Mouse (Mus musculus): ENCODE data around the gene S100a6. TPM values are rescaled to one million over a fixed set of nuclear protein-coding genes. Genes with fewer than 3 reads are reported as not detected.

Gene S100a6
- polyA plus RNA-seq, 2 experiments = 5.4 to 13.6 TPM

- ATAC-seq (ENCODE audit: insufficient read depth) = no peak
- DNase-seq (ENCODE audit: low read depth in 3 of 3, low spot score in 3 of 3) = no peak
These were observed 18.2 kb upstream of the S100a6 start for GRCm38 (mm10) chr3:90594466-90594865.

GRCm38 (mm10) chr3:90595556-90595955 lies 17.1 kb upstream of the S100a6 start:
- Histone ChIP-seq H3K4me2 (ENCODE audit: low read depth) (no peak overlapping the region), H3K36me3 (replicated peaks; ENCODE audit: control insufficient read depth, insufficient read depth, low read depth) (no peaks in the 10 kb centered on the region), H3K4me1 (replicated peaks; ENCODE audit: control insufficient read depth in 2 of 2, insufficient read depth in 2 of 2, low read length in 1 of 2) (no peaks in the 10 kb centered on the region), H3K9ac (replicated peaks) (no peak overlapping the region), H3K4me3 (ENCODE audit: insufficient read depth in 1 of 2, low read depth in 2 of 2, low read length in 2 of 2) (no peak overlapping the region), H3K27ac (no peak overlapping the region), H3K9me3 (ENCODE audit: control insufficient read depth, low read length) (no peaks in the 10 kb centered on the region), H3K27me3 (ENCODE audit: control insufficient read depth, insufficient read depth, low read length) (no peaks in the 10 kb centered on the region)
- DNase-seq (ENCODE audit: low read depth in 3 of 3, low spot score in 3 of 3) (no peak), ATAC-seq (ENCODE audit: insufficient read depth) (no peak)
- no peak for TF ChIP-seq EP300 (IDR thresholded peaks at IDR 0.05; ENCODE audit: low read depth)
- no peak for TF ChIP-seq CTCF (IDR thresholded peaks at IDR 0.05; ENCODE audit: low read depth)
- 45% methylated on average over 5 of the region's 5 CpGs for WGBS (ENCODE audit: insufficient replicate concordance)

More at GRCm38 (mm10) chr3:90594466-90594865, 18.2 kb upstream of the S100a6 start:
- H3K27ac ChIP-seq = no peak overlapping the region
- H3K9me3 ChIP-seq (ENCODE audit: control insufficient read depth, low read length) = no peaks in the 10 kb centered on the region
- peaks cover 0 to 2% of the 10 kb centered on the region in 2 experiments; a peak in 1 of 4 replicates for H3K4me1 ChIP-seq (replicated peaks; ENCODE audit: control insufficient read depth in 2 of 2, insufficient read depth in 2 of 2, low read length in 1 of 2)
- H3K9ac ChIP-seq (replicated peaks) = no peak overlapping the region
- WGBS (ENCODE audit: insufficient replicate concordance) = 52% methylated on average over 1 of the region's 1 CpGs
- no peak overlapping the region for H3K4me3 ChIP-seq (ENCODE audit: insufficient read depth in 1 of 2, low read depth in 2 of 2, low read length in 2 of 2)
- no peak overlapping the region for H3K4me2 ChIP-seq (ENCODE audit: low read depth)
- H3K27me3 ChIP-seq (ENCODE audit: control insufficient read depth, insufficient read depth, low read length) = no peaks in the 10 kb centered on the region
- H3K36me3 ChIP-seq (replicated peaks; ENCODE audit: control insufficient read depth, insufficient read depth, low read depth) = no peaks in the 10 kb centered on the region
- TF ChIP-seq EP300 (IDR thresholded peaks at IDR 0.05; ENCODE audit: low read depth) = no peak
- no peak for TF ChIP-seq CTCF (IDR thresholded peaks at IDR 0.05; ENCODE audit: low read depth)

GRCm38 (mm10) chr3:90596810-90597209 lies 15.9 kb upstream of the S100a6 start:
- ATAC-seq (ENCODE audit: insufficient read depth) (no peak), DNase-seq (ENCODE audit: low read depth in 3 of 3, low spot score in 3 of 3) (no peak)
- TF ChIP-seq CTCF (IDR thresholded peaks at IDR 0.05; ENCODE audit: low read depth) (no peak), EP300 (IDR thresholded peaks at IDR 0.05; ENCODE audit: low read depth) (no peak)
- Histone ChIP-seq H3K36me3 (replicated peaks; ENCODE audit: control insufficient read depth, insufficient read depth, low read depth) (no peaks in the 10 kb centered on the region), H3K4me3 (ENCODE audit: insufficient read depth in 1 of 2, low read depth in 2 of 2, low read length in 2 of 2) (no peak overlapping the region), H3K9me3 (ENCODE audit: control insufficient read depth, low read length) (no peaks in the 10 kb centered on the region), H3K4me2 (ENCODE audit: low read depth) (no peak overlapping the region), H3K4me1 (replicated peaks; ENCODE audit: control insufficient read depth in 2 of 2, insufficient read depth in 2 of 2, low read length in 1 of 2) (no peaks in the 10 kb centered on the region), H3K9ac (replicated peaks) (no peak overlapping the region), H3K27ac (no peak overlapping the region), H3K27me3 (ENCODE audit: control insufficient read depth, insufficient read depth, low read length) (no peaks in the 10 kb centered on the region)
- 69% methylated on average over 6 of the region's 6 CpGs for WGBS (ENCODE audit: insufficient replicate concordance)

DNA sequence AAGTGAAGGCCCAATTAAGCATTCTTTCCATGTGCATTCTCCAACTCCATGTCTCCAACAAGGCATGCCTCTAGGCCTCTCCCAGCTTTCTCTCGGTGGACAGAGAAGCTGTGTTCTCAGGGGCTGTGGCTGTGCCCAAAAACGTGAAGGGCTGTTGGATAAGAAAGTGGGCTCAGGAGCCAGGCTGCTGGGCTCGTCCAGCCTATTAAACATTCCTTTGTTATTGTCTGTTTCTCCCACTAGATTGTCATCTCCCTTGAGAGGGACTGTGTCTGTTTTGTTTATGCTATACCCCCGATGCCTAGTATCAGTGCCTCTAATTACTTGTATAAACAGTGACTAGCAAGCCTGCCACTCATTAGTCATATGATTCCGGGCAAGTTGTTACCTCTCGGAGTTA lies 14.9 kb upstream of the S100a6 start:
- Histone ChIP-seq H3K36me3 (replicated peaks; ENCODE audit: control insufficient read depth, insufficient read depth, low read depth) (no peaks in the 10 kb centered on the region), H3K27me3 (ENCODE audit: control insufficient read depth, insufficient read depth, low read length) (no peaks in the 10 kb centered on the region), H3K4me2 (ENCODE audit: low read depth) (no peak overlapping the region), H3K27ac (no peak overlapping the region), H3K9me3 (ENCODE audit: control insufficient read depth, low read length) (no peaks in the 10 kb centered on the region), H3K9ac (replicated peaks) (no peak overlapping the region), H3K4me3 (ENCODE audit: insufficient read depth in 1 of 2, low read depth in 2 of 2, low read length in 2 of 2) (no peak overlapping the region), H3K4me1 (replicated peaks; ENCODE audit: control insufficient read depth in 2 of 2, insufficient read depth in 2 of 2, low read length in 1 of 2) (no peaks in the 10 kb centered on the region)
- no peak for ATAC-seq (ENCODE audit: insufficient read depth)
- DNase-seq (ENCODE audit: low read depth in 3 of 3, low spot score in 3 of 3) = no peak
- TF ChIP-seq CTCF (IDR thresholded peaks at IDR 0.05; ENCODE audit: low read depth) (no peak), EP300 (IDR thresholded peaks at IDR 0.05; ENCODE audit: low read depth) (no peak)
- WGBS (ENCODE audit: insufficient replicate concordance) = 50% methylated on average over 6 of the region's 6 CpGs

DNA sequence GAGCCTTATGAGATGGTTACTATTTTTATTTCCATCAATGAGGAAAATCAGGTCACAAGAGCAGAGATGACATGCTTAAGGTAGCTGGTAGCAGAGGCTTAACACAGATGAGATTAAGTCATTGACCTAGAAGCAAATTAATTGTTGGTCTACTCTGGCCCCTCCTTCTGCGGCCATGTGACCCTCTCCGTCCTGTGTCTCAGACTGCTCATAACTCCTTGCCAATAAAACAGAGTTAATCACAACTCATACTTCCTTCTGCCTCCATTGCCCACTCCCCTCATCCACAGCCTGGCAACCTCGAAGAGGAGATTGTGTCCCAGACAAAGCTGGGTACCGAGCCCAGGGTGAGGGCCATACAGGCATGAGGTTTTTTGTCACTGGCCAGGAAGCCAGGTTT lies 14.5 kb upstream of the S100a6 start:
- Histone ChIP-seq H3K9me3 (ENCODE audit: control insufficient read depth, low read length) (no peaks in the 10 kb centered on the region), H3K27me3 (ENCODE audit: control insufficient read depth, insufficient read depth, low read length) (no peaks in the 10 kb centered on the region), H3K27ac (no peak overlapping the region), H3K36me3 (replicated peaks; ENCODE audit: control insufficient read depth, insufficient read depth, low read depth) (no peaks in the 10 kb centered on the region), H3K9ac (replicated peaks) (no peak overlapping the region), H3K4me2 (ENCODE audit: low read depth) (no peak overlapping the region), H3K4me3 (ENCODE audit: insufficient read depth in 1 of 2, low read depth in 2 of 2, low read length in 2 of 2) (no peak overlapping the region), H3K4me1 (replicated peaks; ENCODE audit: control insufficient read depth in 2 of 2, insufficient read depth in 2 of 2, low read length in 1 of 2) (no peaks in the 10 kb centered on the region)
- WGBS (ENCODE audit: insufficient replicate concordance) = 49% methylated on average over 4 of the region's 4 CpGs
- DNase-seq (ENCODE audit: low read depth in 3 of 3, low spot score in 3 of 3) (no peak), ATAC-seq (ENCODE audit: insufficient read depth) (no peak)
- TF ChIP-seq CTCF (IDR thresholded peaks at IDR 0.05; ENCODE audit: low read depth) (no peak), EP300 (IDR thresholded peaks at IDR 0.05; ENCODE audit: low read depth) (no peak)

Measured in liver, embryonic 14.5 days (tissue).